Mouse (Mus musculus): ENCODE data around the gene Elavl2. TPM values are rescaled to one million over a fixed set of nuclear protein-coding genes. Genes with fewer than 3 reads are reported as not detected.
A peak's percentile ranks its signal among the peaks of the same experiment; 100 is the strongest.

Gene Elavl2
- polyA plus RNA-seq, 1 experiment from 2014 or later = 0.50 TPM

GRCm38 (mm10) chr4:91362520-91362919 is 38.1 kb downstream of the Elavl2 start:
- Histone ChIP-seq H3K27me3 (ENCODE audit: insufficient read depth, low read length) (no peaks in the 10 kb centered on the region), H3K4me2 (ENCODE audit: low read length) (no peak overlapping the region), H3K4me3 (replicated peaks; ENCODE audit: low read depth, low read length) (no peak overlapping the region), H3K9ac (ENCODE audit: low read depth, low read length) (no peak overlapping the region), H3K36me3 (ENCODE audit: insufficient read depth, low read length) (no peaks in the 10 kb centered on the region), H3K4me1 (replicated peaks; ENCODE audit: insufficient read depth, low read length) (no peaks in the 10 kb centered on the region), H3K9me3 (replicated peaks; ENCODE audit: low read length) (no peaks in the 10 kb centered on the region), H3K27ac (no peak overlapping the region)
- ATAC-seq (replicated peaks; ENCODE audit: low FRiP score, low read depth) = no peak
- DNase-seq (ENCODE audit: low spot score) = no peak
- 68% methylated on average over 5 of the region's 5 CpGs for WGBS
- TF ChIP-seq CTCF (IDR thresholded peaks at IDR 0.05; ENCODE audit: low read depth) = no peak

GRCm38 (mm10) chr4:91353138-91353537 is 47.4 kb downstream of the Elavl2 start:
- Histone ChIP-seq H3K27me3 (ENCODE audit: insufficient read depth, low read length) (no peaks in the 10 kb centered on the region), H3K36me3 (ENCODE audit: insufficient read depth, low read length) (no peaks in the 10 kb centered on the region), H3K4me1 (replicated peaks; ENCODE audit: insufficient read depth, low read length) (no peaks in the 10 kb centered on the region), H3K27ac (no peak overlapping the region), H3K4me3 (replicated peaks; ENCODE audit: low read depth, low read length) (no peak overlapping the region), H3K4me2 (ENCODE audit: low read length) (no peak overlapping the region), H3K9me3 (replicated peaks; ENCODE audit: low read length) (no peaks in the 10 kb centered on the region), H3K9ac (ENCODE audit: low read depth, low read length) (no peak overlapping the region)
- ATAC-seq (replicated peaks; ENCODE audit: low FRiP score, low read depth) = no peak
- TF ChIP-seq CTCF (IDR thresholded peaks at IDR 0.05; ENCODE audit: low read depth) = no peak
- DNase-seq (ENCODE audit: low spot score) = no peak
- 39% methylated on average over 9 of the region's 9 CpGs for WGBS

- TF ChIP-seq CTCF (IDR thresholded peaks at IDR 0.05; ENCODE audit: low read depth) = no peak
- no peak overlapping the region for H3K27ac ChIP-seq
- no peak overlapping the region for H3K4me2 ChIP-seq (ENCODE audit: low read length)
- ATAC-seq (replicated peaks; ENCODE audit: low FRiP score, low read depth) (no peak), DNase-seq (ENCODE audit: low spot score) (no peak)
- no peak overlapping the region for H3K9ac ChIP-seq (ENCODE audit: low read depth, low read length)
- WGBS = 84% methylated on average over 5 of the region's 5 CpGs
- no peaks in the 10 kb centered on the region for H3K27me3 ChIP-seq (ENCODE audit: insufficient read depth, low read length)
- no peak overlapping the region for H3K4me3 ChIP-seq (replicated peaks; ENCODE audit: low read depth, low read length)
- no peaks in the 10 kb centered on the region for H3K9me3 ChIP-seq (replicated peaks; ENCODE audit: low read length)
- no peaks in the 10 kb centered on the region for H3K36me3 ChIP-seq (ENCODE audit: insufficient read depth, low read length)
- no peaks in the 10 kb centered on the region for H3K4me1 ChIP-seq (replicated peaks; ENCODE audit: insufficient read depth, low read length)
Observed at GRCm38 (mm10) chr4:91349579-91349978, 51.0 kb downstream of the Elavl2 start.

GRCm38 (mm10) chr4:91334177-91334576 is 66.4 kb downstream of the Elavl2 start:
- Histone ChIP-seq H3K27me3 (ENCODE audit: insufficient read depth, low read length) (no peaks in the 10 kb centered on the region), H3K36me3 (ENCODE audit: insufficient read depth, low read length) (no peaks in the 10 kb centered on the region), H3K4me3 (replicated peaks; ENCODE audit: low read depth, low read length) (no peak overlapping the region), H3K27ac (no peak overlapping the region), H3K9me3 (replicated peaks; ENCODE audit: low read length) (no peaks in the 10 kb centered on the region), H3K9ac (ENCODE audit: low read depth, low read length) (no peak overlapping the region), H3K4me2 (ENCODE audit: low read length) (no peak overlapping the region), H3K4me1 (replicated peaks; ENCODE audit: insufficient read depth, low read length) (no peaks in the 10 kb centered on the region)
- 85% methylated on average over 4 of the region's 4 CpGs for WGBS
- no peak for TF ChIP-seq CTCF (IDR thresholded peaks at IDR 0.05; ENCODE audit: low read depth)
- ATAC-seq (replicated peaks; ENCODE audit: low FRiP score, low read depth) (no peak), DNase-seq (ENCODE audit: low spot score) (no peak)

- no peak for TF ChIP-seq CTCF (IDR thresholded peaks at IDR 0.05; ENCODE audit: low read depth)
- Histone ChIP-seq H3K36me3 (ENCODE audit: insufficient read depth, low read length) (no peaks in the 10 kb centered on the region), H3K4me1 (replicated peaks; ENCODE audit: insufficient read depth, low read length) (no peaks in the 10 kb centered on the region), H3K4me2 (ENCODE audit: low read length) (no peak overlapping the region), H3K9ac (ENCODE audit: low read depth, low read length) (no peak overlapping the region), H3K27ac (no peak overlapping the region), H3K27me3 (ENCODE audit: insufficient read depth, low read length) (no peaks in the 10 kb centered on the region), H3K4me3 (replicated peaks; ENCODE audit: low read depth, low read length) (no peak overlapping the region), H3K9me3 (replicated peaks; ENCODE audit: low read length) (no peaks in the 10 kb centered on the region)
- DNase-seq (ENCODE audit: low spot score) (no peak), ATAC-seq (replicated peaks; ENCODE audit: low FRiP score, low read depth) (no peak)
- 95% methylated on average over 1 of the region's 1 CpGs for WGBS
Observed at GRCm38 (mm10) chr4:91310801-91311200, 89.8 kb downstream of the Elavl2 start.

- H3K27me3 ChIP-seq (ENCODE audit: insufficient read depth, low read length) = no peaks in the 10 kb centered on the region
- DNase-seq (ENCODE audit: low spot score) (peak; percentile 28), ATAC-seq (replicated peaks; ENCODE audit: low FRiP score, low read depth) (no peak)
- no peak overlapping the region for H3K9ac ChIP-seq (ENCODE audit: low read depth, low read length)
- H3K36me3 ChIP-seq (ENCODE audit: insufficient read depth, low read length) = no peaks in the 10 kb centered on the region
- no peaks in the 10 kb centered on the region for H3K9me3 ChIP-seq (replicated peaks; ENCODE audit: low read length)
- no peak overlapping the region for H3K4me3 ChIP-seq (replicated peaks; ENCODE audit: low read depth, low read length)
- H3K27ac ChIP-seq = no peak overlapping the region
- no peak overlapping the region for H3K4me2 ChIP-seq (ENCODE audit: low read length)
- TF ChIP-seq CTCF (IDR thresholded peaks at IDR 0.05; ENCODE audit: low read depth) = no peak
- no peaks in the 10 kb centered on the region for H3K4me1 ChIP-seq (replicated peaks; ENCODE audit: insufficient read depth, low read length)
Observed at GRCm38 (mm10) chr4:91297706-91298105, 102.9 kb downstream of the Elavl2 start.

GRCm38 (mm10) chr4:91295317-91295716 is 105.3 kb downstream of the Elavl2 start:
- no peaks in the 10 kb centered on the region for H3K9me3 ChIP-seq (replicated peaks; ENCODE audit: low read length)
- WGBS = 75% methylated on average over 4 of the region's 4 CpGs
- no peaks in the 10 kb centered on the region for H3K27me3 ChIP-seq (ENCODE audit: insufficient read depth, low read length)
- ATAC-seq (replicated peaks; ENCODE audit: low FRiP score, low read depth) = no peak
- H3K9ac ChIP-seq (ENCODE audit: low read depth, low read length) = no peak overlapping the region
- no peaks in the 10 kb centered on the region for H3K36me3 ChIP-seq (ENCODE audit: insufficient read depth, low read length)
- TF ChIP-seq CTCF (IDR thresholded peaks at IDR 0.05; ENCODE audit: low read depth) = no peak
- H3K27ac ChIP-seq = no peak overlapping the region
- DNase-seq (ENCODE audit: low spot score) = no peak
- H3K4me3 ChIP-seq (replicated peaks; ENCODE audit: low read depth, low read length) = no peak overlapping the region
- no peak overlapping the region for H3K4me2 ChIP-seq (ENCODE audit: low read length)
- no peaks in the 10 kb centered on the region for H3K4me1 ChIP-seq (replicated peaks; ENCODE audit: insufficient read depth, low read length)

Data from kidney, postnatal 0 days (tissue).